Mouse (Mus musculus): ENCODE measurements around the gene Bend4.

The Bend4 gene

DNA sequence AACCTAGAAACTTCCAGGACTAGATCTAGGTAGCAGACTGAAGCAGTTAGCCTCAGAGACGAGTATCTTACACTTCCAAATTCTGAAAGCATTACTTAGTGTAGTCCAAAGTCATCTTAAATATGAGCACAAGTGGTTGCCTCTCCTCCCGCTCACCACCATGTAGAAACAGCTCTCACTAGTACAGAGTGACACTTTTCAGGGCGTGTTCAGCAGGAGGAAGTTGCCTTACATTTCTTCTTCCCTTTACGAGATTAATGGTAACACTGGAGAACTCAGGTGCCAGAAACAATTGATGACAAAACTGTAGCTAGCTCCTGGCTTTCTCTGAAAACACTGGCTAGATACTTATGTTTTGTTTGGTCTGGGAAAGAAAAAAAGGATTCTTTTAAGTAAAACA lies 8.7 kb downstream of the Bend4 start:
- DNase-seq (ENCODE audit: low read depth, low spot score): no peak

DNA sequence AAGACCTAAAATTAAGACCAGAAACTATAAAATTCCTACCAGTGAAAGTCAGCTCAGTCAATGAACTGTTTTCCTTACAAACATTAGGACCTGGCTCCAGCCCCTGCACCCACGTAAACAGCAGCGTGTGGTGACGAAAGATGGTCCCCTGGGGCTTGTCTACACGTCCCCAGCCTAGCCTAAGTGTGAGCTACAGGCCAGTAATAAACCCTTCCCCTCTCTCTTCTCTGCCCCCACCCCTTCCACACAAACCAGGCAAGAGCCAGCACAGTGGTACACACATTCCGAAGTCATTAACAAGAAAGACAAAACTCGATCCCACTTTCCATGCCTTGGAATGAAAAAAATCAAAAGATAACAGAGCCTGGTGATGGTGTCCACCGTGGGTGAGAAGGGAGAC lies 16.6 kb downstream of the Bend4 start:
- no peak for DNase-seq (ENCODE audit: low read depth, low spot score)

DNA sequence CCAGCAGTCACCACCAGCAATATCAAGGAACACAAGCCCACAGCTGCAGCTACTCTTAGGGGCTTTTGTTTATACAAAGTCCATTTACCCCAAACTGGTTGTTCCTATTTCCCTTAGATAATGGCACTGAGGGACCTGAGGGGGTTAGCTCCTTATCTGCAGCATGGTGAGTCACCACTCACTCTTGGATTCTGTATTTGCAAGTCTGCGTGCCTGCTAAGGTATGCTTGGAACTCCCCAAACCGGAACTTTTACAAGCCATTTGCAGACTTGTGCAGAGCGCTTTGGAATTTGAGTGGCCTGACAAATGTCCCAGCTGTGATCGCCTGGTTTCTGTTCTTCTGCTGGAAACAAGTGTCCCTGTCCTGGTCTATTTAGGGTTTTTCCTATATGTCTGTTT lies 17.7 kb downstream of the Bend4 start:
- DNase-seq (ENCODE audit: low read depth, low spot score): no peak

DNA sequence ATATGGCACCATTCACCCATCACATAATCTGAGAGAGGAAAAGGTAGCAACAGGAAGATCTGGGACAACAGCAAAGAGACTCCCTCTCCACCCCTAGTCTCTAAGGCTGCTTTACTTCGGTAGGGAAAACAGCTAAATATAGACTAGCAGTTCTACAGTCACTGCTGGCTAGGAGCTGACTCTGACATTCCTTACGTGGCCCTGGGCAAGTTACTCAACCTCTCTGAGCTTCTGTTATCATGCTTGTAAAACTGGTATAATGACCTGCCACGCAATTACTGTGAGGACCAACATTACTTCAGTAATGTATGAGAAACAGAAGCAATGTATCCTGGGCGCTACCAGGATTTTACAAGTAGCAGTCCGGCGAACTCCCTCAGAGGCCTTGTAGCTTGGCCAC lies 19.7 kb downstream of the Bend4 start:
- DNase-seq (ENCODE audit: low read depth, low spot score): no peak

DNA sequence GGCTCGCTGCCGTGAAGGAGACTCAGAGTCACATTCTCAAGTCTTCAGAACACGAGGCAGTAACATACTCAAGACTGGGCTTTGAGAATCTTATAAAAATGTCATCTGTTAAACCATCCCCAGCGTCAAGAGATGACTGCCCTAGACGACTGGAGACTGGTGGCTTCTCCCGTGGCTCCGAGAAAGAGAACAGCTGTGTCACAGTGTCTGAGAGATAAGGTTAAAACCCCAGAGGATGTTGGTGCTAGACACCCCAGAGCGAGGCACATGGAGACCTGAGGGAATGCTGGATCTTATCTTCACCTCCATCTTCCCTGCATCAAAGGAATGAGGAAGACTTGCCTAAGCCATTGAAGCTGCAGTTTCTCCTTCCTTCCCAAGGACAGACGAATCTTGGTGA lies 23.2 kb downstream of the Bend4 start:
- DNase-seq (ENCODE audit: low read depth, low spot score): no peak

DNA sequence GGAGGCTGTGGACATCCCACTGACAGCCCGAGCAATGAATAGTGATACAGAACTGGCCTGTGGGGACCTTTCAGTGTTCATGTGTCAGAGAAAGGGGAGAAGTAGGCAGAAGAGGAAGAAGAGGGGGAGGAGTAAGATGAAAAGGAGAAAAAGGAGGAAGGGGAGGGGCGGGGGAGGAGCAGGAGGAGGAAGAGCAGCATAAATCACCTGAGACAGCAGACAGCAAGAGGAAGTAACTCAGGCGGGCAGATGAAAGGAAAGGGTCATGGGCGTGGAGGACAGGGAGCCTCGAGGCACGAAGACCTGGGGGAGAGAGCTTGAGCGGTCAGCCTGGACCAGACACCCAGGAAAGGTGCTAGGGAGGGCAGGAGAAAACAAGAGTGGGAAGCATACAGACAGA lies 23.7 kb downstream of the Bend4 start:
- DNase-seq (ENCODE audit: low read depth, low spot score): no peak

DNA sequence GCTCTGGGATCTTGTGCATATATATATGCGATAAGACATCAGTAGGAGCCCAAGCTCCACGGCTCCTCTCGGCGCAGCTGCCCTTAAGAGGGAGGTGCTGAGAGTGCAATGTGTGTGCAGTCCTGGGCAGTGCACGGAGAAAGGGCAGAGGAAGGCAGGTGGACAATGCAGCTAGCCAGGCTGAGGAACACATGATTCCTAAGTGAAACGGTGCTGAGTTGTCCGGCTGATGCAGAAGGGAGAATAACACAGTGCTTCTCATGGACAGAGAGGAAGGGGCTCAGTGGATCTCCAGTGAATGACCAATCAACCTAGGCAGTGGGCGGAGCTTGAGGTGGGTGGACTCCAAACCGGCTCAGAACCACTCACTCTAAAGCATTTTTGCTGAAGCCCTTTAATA lies 26.5 kb downstream of the Bend4 start:
- DNase-seq (ENCODE audit: low read depth, low spot score): no peak

DNA sequence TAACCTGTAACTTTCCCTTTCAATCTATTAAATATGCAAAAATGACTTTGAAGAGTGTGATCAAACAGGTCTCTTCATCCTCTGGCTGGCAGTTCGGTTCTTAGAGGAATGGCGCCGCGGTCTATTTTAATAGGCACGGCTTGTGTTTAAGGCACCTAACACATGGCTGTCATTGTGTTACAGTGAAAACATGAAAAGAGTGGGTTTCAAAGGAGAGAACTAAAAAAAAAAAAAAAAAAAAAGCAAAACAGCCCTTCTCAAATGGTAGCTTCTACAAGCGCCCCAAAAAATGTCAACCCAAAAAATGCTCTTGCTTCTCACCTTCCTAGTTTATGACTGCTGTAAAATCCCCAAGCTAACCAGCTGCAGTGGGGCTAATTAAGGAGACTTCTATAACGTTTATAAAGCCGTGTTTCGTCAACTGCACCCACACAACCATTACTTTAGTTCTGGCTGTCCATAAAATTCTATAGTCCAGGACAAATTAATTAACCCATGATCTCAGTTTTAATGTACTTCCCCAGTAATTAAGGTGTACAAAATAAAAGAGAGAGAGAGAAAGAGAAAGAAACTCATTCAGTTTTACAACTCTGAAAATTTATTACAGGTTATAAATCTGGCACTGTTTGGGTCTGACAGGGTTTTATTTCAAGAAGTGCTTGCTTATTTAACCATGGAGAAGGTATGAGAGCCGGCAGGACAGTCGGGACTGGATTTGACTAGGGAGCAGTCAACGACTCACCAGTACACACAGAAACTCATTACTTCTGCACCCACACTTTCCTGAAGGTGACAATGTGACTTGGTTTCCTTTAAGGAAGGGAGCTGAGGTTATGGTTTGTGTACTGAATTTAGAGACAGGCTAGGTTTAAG lies 27.3 kb downstream of the Bend4 start:
- no peak for DNase-seq (ENCODE audit: low read depth, low spot score)

DNA sequence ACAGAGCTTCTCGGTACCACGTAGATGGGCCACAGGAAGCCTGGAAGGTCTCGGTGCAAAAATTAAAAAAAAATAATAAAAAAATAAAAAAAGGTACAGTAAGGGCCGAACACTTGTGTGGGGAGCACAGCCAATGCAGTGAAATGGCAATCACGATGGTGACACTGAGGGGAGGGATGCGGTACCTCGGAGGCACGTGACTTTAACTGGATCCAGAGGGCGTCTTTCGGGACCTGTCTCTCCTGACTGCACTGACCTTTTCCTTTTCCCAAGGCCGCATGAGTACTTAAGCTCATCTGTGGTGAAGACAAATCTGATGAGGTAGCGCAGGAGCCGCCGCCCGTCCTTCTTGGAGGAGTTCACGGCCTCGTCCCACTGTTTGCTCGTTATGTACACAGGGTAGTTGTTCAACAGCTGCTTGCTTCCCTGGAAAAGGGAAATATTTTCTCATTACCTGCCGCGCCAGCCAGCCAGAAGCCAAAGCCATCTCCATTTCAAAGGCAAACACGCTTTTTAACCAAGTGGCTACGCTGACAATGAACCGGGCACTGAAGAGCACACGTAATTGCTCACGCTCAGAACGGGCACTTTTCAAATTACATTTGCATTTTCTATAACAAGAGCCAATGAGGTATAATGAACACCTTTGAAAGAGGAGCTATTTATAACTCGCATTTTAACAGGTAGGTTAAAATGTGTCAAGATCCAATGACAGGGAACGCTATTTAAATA lies 28.1 kb downstream of the Bend4 start:
- no peak for DNase-seq (ENCODE audit: low read depth, low spot score)

DNA sequence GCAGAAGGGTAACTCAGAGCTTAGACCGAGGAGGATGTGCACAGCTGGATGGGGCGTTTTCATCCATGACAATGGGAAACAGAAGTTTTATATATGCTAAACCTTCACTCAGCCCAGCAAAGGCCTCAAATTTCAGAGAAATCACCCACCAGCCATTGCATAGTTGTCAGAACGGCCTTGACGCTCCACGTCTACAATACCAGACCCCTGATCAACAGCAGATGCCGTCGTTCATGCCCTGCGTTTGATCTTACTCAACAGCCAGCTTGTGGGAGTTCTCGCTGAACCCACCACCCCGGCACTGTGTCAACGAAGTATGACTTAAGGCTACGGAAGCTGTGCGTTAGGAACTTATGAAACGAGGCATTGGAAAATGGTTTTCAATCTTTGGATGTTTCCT lies 30.9 kb downstream of the Bend4 start:
- DNase-seq (ENCODE audit: low read depth, low spot score): no peak

DNA sequence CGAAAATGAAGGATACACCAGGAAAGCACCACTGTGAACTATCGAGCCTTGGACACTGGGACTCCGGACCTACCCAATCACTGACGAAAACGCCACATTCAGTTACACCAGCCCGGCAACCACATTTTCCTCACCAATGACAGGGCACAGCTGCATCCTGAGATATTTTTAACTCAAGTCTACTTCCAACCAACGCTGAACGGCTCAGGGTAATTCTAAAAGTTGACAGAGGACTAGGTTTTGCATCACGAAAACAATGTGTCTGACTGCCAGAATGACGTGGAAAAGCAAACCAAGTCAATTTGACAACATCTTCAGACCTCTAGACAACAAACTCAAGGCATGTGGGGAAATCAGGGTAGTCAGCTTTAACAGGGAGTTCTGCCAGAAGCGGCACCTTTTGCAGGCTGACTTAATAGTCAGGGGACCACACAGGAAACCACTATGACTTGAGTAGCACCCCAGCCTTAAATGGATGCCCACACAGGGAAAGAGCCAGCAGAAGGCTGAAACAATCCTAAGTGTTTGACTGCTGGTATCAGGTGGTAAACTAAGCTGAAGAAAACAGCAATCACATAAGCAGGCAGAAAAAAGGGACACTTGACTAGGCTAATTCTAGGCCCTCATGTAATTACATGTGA lies 32.8 kb downstream of the Bend4 start:
- no peak for DNase-seq (ENCODE audit: low read depth, low spot score)

DNA sequence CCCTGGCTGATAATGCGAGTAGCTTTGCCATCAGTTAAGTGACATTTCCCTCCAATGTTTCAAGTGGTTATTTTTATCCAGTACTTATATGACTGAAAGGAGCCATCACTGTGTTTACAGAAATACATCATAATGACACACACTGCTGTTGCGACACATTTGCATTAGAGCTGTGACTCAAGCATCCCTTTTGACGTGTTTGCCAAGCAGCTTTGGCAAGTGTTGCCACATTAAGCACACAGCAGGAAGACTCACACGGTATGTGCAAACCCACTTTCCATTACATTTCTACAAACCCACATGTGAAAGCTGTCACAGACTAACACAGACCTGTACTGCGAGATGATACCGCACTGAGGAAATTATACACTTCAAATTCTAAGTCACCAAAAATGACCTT lies 34.2 kb downstream of the Bend4 start:
- DNase-seq (ENCODE audit: low read depth, low spot score): no peak

DNA sequence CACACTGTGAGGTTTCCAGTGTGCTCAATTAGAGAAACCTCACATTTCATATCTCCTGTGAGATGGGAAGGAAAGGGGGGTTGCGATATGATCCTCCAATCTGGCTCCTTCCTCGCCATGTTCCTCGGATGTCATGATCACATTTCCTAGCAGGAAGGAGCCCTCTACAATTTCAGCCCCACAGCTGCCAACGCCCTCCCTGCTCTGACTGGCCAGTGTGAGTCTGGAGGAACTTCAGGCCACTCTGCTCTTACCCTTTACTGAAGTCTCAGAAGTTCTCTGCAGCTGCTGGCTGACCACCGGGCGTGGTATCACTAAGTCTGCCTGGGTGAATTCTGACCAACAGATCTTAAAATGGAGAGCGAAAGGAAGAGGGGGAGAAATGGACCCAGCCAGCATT lies 45.6 kb downstream of the Bend4 start:
- no peak for DNase-seq (ENCODE audit: low read depth, low spot score)

DNA sequence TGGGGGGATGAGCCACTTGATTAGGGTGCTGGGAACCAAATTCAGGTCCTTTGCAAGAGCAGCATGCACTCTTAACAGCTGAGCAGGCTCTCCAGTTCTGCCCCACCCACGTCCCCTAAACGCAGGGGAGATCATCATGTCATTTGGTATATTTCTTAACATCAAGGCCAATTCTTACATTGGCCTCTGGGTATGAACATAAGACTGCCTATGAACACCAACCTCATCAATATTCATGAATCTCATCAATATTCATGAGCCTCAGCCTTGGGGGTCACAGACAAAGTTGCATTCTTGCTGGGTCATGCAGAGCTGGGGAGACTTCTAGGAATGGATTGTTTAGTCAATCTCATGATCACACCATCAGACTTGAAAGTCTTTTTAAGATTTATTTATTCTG lies 46.4 kb downstream of the Bend4 start:
- peak; percentile 58 for DNase-seq (ENCODE audit: low read depth, low spot score)

DNA sequence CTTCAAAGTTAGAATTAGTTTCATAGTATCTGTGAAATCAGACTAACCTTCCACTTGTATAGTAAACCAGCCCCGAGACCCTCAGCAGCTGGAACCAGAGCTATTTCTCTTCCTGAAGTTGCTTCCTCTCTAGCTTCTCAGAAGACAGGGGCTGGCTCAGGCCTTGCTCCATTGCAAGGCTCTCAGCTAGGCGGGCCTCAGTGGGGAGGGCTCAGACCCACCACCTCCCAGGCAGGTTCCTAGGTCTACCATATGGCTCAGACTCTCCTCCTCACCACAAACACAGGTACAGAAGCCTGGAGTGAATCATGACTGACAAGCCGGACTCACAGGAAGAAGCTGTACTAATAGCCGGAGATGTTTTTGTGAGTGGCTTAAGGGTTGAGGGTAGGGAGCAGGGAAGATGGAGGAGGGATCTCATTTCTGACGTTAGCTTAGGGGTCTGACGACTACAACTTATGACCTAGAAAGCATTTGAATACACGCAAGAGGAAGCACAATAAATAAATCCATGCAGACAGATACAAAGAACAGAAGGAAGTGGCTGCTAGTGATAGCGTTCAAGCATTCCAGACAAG lies 51.0 kb downstream of the Bend4 start:
- no peak for DNase-seq (ENCODE audit: low read depth, low spot score)

DNA sequence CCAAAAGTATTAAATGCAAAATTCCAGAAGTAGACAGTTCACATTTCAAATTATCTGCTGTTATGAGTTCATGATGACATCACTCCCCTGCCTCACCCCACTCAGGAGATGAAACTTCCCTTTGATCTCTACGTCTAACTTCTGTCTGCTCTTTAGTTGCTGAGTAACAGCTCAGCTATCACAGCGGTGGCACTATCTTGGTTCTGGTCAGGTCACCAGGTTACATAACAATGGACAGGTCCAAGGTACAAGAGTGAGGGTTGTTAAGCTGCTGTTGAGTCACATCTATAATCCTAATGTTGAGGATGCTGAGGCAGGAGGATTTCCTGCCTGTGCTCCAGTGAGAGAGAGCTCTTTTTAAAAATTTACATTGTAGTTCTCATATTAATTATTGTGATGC lies 65.2 kb downstream of the Bend4 start:
- no peak for DNase-seq (ENCODE audit: low read depth, low spot score)

DNA sequence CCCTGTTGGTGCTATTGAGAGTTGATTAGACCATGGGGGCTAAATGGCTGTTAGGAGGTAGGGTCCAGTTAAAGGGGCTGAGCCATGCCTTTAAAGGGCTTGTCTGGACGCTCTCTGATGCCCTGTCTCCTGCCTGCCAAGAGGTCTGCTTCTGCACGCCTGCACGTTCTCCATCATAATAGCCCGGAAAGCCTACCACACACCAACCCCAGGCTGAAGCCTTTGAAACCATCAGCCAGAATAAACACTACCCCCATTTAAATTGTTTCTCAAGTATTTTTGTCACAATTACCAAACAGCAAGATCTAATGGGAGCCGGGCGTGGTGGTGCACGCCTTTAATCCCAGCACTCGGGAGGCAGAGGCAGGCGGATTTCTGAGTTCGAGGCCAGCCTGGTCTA lies 65.8 kb downstream of the Bend4 start:
- no peak for DNase-seq (ENCODE audit: low read depth, low spot score)

DNA sequence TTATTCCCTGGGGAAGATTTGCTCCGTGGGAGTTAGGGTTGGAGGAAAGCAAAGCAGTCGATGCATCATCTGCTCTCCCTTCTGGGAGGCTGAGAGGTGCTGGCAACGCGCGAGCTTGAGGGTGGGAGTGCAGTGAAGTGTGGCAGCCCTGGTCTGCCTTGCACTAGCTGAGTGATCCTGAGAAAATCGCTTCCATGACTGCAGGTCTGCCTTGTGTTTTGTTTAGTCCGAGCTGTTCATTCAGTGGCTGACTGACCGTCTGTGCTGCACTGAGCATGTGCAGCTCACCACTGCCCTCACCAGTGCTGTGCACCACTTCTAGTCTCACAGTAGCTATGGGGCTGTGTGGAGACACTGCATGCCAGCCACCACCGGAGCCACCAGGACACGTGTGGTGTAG lies 79.2 kb downstream of the Bend4 start:
- no peak for DNase-seq (ENCODE audit: low read depth, low spot score)

DNA sequence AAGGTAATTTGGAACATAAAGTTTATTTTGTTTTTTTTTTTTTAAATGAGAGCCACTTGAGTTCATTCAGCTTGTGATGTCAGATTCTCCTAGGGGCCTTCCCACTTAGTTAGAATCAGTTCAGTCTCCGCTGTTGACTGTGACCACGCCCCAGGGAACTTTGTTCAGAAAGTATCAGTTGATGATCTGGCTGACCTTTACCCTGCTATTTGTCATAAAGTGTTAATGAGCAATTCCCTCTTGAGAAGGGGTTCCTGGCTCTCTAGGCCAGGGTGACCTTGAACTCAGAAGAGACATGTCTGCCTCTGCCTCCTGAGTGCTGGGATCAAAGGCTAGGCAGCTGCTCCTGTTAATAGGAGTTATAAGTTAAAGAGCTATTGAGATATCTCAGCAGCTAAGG lies 81.0 kb downstream of the Bend4 start:
- no peak for DNase-seq (ENCODE audit: low read depth, low spot score)
